Mouse (Mus musculus) C2C12 (cell line): Measurements from ENCODE around the gene Pkp4. TPM values are rescaled to one million over a fixed set of nuclear protein-coding genes. Genes with fewer than 3 reads are reported as not detected.

Source experiments
- H3K27me3 ChIP-seq: one replicate; pipeline ENCODE4 v1.6.1; 2011; ENCODE audit not compliant: control insufficient read depth, insufficient read depth, insufficient read length
- H3K36me3 ChIP-seq: one replicate; pipeline ENCODE4 v1.6.1; 2011; ENCODE audit not compliant: control insufficient read depth, insufficient read depth
- H3K4me3 ChIP-seq: one replicate; pipeline ENCODE4 v1.5.1; 2011; ENCODE audit warnings: mild to moderate bottlenecking, control low read depth; ENCODE audit not compliant: poor library complexity, insufficient read depth, severe bottlenecking
- H3K79me2 ChIP-seq: one replicate; pipeline ENCODE4 v1.6.1; 2011; ENCODE audit not compliant: control insufficient read depth, insufficient read depth
- H3K79me3 ChIP-seq: one replicate; pipeline ENCODE4 v1.6.1; 2011; ENCODE audit warnings: low read depth, control low read depth
- H3ac ChIP-seq: one replicate; pipeline ENCODE3; 2011; ENCODE audit warnings: low read depth; ENCODE audit not compliant: control insufficient read depth, insufficient read length
- CEBPB ChIP-seq: IDR thresholded peaks from one replicate; pipeline ENCODE4 v1.6.1; 2011; ENCODE audit warnings: low read depth, mild to moderate bottlenecking, control low read depth, moderate library complexity
- CTCF ChIP-seq: IDR thresholded peaks from one replicate; pipeline ENCODE4 v1.5.1; 2011; ENCODE audit not compliant: control insufficient read depth, insufficient read depth, insufficient read length
- FOSL1 ChIP-seq: IDR thresholded peaks from one replicate; pipeline ENCODE4 v1.8.0; 2011; ENCODE audit warnings: mild to moderate bottlenecking, low read length; ENCODE audit not compliant: poor library complexity, insufficient read depth, severe bottlenecking
- MAX ChIP-seq: IDR thresholded peaks from one replicate; pipeline ENCODE4 v1.6.1; 2011; ENCODE audit warnings: mild to moderate bottlenecking, control low read depth
- MYOD1 ChIP-seq: IDR thresholded peaks from one replicate; pipeline ENCODE4 v1.6.1; 2011; ENCODE audit warnings: low read depth; ENCODE audit not compliant: control insufficient read depth, insufficient read length
- MYOG ChIP-seq: IDR thresholded peaks from one replicate; pipeline ENCODE4 v1.6.1; 2011; ENCODE audit not compliant: control insufficient read depth, insufficient read length; ENCODE audit errors: extremely low read depth
- USF1 ChIP-seq: IDR thresholded peaks from one replicate; pipeline ENCODE4 v1.6.1; 2011; ENCODE audit warnings: low read depth, mild to moderate bottlenecking, control low read depth, moderate library complexity
- polyA plus RNA-seq: library from polyadenylated mRNA; unstranded; fragments of >200 nt; fragmentation: generic; extraction: Trizol; gene quantifications from one replicate; pipeline ENCODE4 v1.2.1, GENCODE M21; 2012; ENCODE audit warnings: missing spikeins

Gene Pkp4
- polyA plus RNA-seq, 1 experiment: 23.0 TPM

DNA sequence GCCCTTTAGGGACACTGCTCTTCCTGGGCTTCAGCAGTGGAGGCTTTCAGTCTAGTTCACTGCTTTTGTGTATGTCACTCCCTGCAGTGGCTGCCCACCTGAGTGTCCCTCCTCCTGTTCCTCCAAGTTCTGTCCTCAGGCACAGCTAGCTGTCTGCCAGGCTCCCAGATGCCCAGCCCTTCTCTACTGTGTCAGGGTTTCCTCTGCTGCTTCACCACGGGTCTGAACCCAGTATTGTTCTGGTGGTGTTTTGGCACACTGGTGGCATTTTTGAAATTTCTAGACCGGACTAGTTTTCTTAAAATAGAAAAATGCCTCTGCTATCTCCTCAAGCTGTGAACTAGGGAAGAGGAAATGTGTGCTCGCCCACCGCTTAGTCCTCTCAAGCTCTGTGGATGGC lies 46.6 kb downstream of the Pkp4 start:
- Histone ChIP-seq H3K79me3 (peaks cover 80% of the 10 kb centered on the region), H3K79me2 (peaks cover 97% of the 10 kb centered on the region), H3ac (no peak overlapping the region), H3K36me3 (no peaks in the 10 kb centered on the region), H3K27me3 (no peaks in the 10 kb centered on the region), H3K4me3 (no peak overlapping the region)
- TF ChIP-seq CTCF: no peak
- no peak for TF ChIP-seq USF1
- TF ChIP-seq MYOG: no peak
- TF ChIP-seq FOSL1: no peak
- TF ChIP-seq MYOD1: no peak
- no peak for TF ChIP-seq MAX
- TF ChIP-seq CEBPB: no peak

DNA sequence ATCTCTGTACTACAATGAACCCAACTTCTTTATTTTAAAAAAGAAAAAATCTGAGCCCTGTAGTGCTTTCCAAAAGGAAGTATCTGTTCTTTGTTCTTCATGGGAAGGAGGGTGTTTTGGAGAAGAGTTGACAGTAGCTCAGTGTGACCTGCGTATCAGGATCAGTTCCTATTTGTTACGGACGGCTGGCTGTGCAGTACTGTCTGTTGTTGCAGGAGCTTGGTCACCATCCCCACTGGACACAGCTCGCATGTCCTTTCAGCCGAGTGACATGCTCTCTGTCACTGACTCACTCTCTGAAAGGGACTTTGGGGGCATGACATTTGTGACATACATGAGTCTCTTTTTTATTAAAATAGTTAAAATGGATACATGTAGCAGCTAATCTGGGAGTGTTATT lies 47.1 kb downstream of the Pkp4 start:
- Histone ChIP-seq H3K79me3 (peaks cover 80% of the 10 kb centered on the region), H3K79me2 (peaks cover 98% of the 10 kb centered on the region), H3ac (no peak overlapping the region), H3K4me3 (no peak overlapping the region), H3K36me3 (no peaks in the 10 kb centered on the region), H3K27me3 (no peaks in the 10 kb centered on the region)
- TF ChIP-seq MAX (no peak), USF1 (no peak), MYOD1 (no peak), CTCF (no peak), MYOG (no peak), CEBPB (no peak), FOSL1 (no peak)

DNA sequence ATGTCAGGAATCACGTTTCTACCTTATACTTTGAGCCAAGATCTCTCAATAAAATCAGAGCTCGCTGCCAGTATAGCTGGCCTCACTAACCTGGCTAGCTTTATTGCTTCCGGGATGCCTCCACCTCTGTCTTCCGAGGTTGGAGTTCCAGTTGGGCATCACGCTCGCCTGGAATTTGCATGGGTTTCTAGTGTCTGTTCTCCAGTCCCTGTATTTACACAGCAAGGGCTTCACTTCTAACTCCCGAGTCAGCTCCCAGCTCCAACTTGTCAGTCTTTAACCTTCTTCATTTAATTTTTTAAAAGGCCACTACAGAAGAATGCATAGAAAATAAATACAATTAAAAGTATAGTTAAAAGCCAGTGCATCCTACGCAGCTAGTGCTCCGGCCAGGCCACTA lies 47.6 kb downstream of the Pkp4 start:
- Histone ChIP-seq H3K4me3 (no peak overlapping the region), H3K79me2 (peaks cover 98% of the 10 kb centered on the region), H3K27me3 (no peaks in the 10 kb centered on the region), H3K36me3 (no peaks in the 10 kb centered on the region), H3K79me3 (peaks cover 78% of the 10 kb centered on the region), H3ac (no peak overlapping the region)
- TF ChIP-seq CEBPB (no peak), MYOD1 (no peak), CTCF (no peak), MYOG (no peak), FOSL1 (no peak), USF1 (no peak), MAX (no peak)

DNA sequence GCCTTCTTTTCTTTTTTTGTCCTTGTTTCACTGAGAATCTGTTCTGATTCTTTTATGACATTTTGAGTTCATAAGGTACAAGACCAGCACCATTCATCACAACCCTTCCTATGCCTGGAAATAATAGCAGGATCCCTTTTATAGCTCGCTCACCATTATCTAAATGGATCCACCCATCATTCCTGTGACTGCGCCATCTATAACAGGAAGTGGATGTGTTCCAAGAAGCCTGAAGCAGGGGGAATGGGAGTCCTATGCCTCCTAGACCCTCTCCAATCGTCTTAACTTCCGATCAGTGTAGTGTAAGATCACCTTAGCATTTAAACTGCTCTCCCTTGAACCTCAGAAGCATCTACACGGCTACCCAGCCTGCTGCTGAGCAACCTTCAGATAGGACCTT lies 50.4 kb downstream of the Pkp4 start:
- Histone ChIP-seq H3ac (no peak overlapping the region), H3K36me3 (peaks cover 6% of the 10 kb centered on the region), H3K79me3 (peaks cover 71% of the 10 kb centered on the region), H3K79me2 (peaks cover 94% of the 10 kb centered on the region), H3K4me3 (no peak overlapping the region), H3K27me3 (no peaks in the 10 kb centered on the region)
- TF ChIP-seq CEBPB (no peak), FOSL1 (no peak), MAX (no peak), MYOG (no peak), MYOD1 (no peak), USF1 (no peak), CTCF (no peak)

DNA sequence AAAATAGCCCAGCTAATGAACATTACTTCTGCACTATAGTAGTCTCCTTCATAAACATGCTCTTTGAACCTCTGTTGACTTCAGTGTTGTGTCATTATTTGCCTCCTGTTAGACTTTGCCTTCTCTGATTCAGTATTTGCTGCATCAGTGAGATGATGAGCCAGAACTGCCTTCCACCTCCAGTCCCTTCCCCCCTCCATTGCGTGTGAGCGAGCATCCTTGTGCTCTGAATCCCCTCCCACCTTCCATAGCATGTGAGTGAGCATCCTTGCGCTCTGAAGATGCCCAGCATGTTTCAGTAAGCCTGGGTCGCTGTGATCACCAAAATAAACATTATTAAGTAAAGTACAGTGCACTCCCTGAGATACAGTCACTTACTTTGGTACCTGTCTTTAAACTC lies 51.8 kb downstream of the Pkp4 start:
- TF ChIP-seq MAX (no peak), MYOG (no peak), FOSL1 (no peak), USF1 (no peak), CTCF (no peak), MYOD1 (no peak), CEBPB (no peak)
- H3K79me2 ChIP-seq: peaks cover 84% of the 10 kb centered on the region
- no peak overlapping the region for H3ac ChIP-seq
- no peaks in the 10 kb centered on the region for H3K27me3 ChIP-seq
- H3K79me3 ChIP-seq: peaks cover 60% of the 10 kb centered on the region
- peaks cover 19% of the 10 kb centered on the region for H3K36me3 ChIP-seq
- H3K4me3 ChIP-seq: no peak overlapping the region

DNA sequence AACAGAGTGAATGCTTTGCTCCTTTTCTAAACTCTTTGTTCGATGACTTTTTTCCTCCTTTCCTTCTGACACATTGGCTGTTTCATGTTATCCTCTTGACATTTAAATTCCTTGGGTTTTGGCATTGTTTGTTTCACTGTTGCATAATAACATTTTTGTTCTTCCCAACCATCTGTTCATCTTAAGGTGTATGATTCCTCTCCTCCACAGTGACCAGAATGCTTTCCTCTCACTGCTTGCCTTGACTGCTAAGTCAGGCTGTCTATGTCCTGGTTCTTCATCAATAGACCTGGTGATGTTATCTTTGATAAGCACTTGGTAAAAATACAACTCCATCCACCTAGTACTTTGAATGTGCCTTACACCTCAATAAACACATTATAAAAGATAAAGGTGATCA lies 52.2 kb downstream of the Pkp4 start:
- no peak for TF ChIP-seq CTCF
- TF ChIP-seq FOSL1: no peak
- no peak for TF ChIP-seq USF1
- TF ChIP-seq MYOG: no peak
- TF ChIP-seq MAX: no peak
- no peaks in the 10 kb centered on the region for H3K27me3 ChIP-seq
- H3K36me3 ChIP-seq: peaks cover 23% of the 10 kb centered on the region
- H3K4me3 ChIP-seq: no peak overlapping the region
- H3ac ChIP-seq: no peak overlapping the region
- peaks cover 84% of the 10 kb centered on the region for H3K79me2 ChIP-seq
- H3K79me3 ChIP-seq: peaks cover 58% of the 10 kb centered on the region
